Mouse (Mus musculus): Measurements from ENCODE around the gene Fxr1. TPM values are rescaled to one million over a fixed set of nuclear protein-coding genes. Genes with fewer than 3 reads are reported as not detected.
"Not testable (repeated sequence)": the region's sequence is repeated elsewhere in the genome, so short reads cannot be mapped to it uniquely, and the experiment has no call there.

Gene Fxr1
- polyA plus RNA-seq, 1 experiment: 55.9 TPM

DNA sequence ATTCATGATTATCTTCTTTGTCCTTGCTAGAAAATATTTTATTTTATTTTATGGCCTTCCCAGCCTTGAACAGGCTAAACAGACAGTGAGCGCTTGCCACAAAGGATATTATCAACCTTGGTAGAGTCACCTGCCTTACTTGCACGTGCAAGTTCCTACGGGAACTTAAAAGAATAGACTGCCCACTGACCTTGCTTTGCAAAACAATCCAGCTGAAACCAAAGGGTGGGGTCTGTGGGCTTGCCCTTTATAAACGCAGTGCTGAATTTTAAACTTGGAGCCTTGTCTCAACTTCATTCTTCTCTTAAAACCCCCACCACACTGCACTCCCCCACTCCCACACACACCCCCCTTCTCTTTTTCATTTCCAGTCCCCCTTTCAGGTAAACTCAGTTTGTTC lies 12.1 kb upstream of the Fxr1 start:
- TF ChIP-seq CTCF (IDR thresholded peaks at IDR 0.05; ENCODE audit: borderline replicate concordance, extremely low read depth, insufficient read depth, insufficient read length) (no peak), POLR2A (IDR thresholded peaks at IDR 0.05; ENCODE audit: borderline replicate concordance, extremely low read depth, insufficient read depth, insufficient read length, poor library complexity, severe bottlenecking) (no peak)
- DNase-seq (ENCODE audit: low read depth): no peak

DNA sequence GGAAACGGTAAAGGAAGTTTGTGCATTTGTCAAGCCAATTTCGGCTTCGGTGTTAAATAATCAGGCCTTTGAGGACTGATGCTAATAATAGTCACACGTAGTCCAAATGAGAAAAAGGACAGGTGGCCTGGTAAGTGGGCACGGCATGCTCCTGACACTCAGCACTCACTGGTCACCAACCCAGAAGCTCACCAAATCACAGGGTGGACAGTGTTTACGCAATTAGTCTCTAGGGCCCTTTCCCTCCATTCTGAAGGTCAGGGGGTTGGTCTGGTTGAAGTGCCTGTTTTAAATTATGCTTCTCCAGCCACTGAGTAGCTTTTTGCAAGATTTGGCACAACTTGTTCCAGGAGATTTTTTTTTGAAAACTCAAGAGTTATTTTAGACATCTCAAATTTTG lies 11.6 kb upstream of the Fxr1 start:
- no peak for DNase-seq (ENCODE audit: low read depth)
- TF ChIP-seq POLR2A (IDR thresholded peaks at IDR 0.05; ENCODE audit: borderline replicate concordance, extremely low read depth, insufficient read depth, insufficient read length, poor library complexity, severe bottlenecking) (no peak), CTCF (IDR thresholded peaks at IDR 0.05; ENCODE audit: borderline replicate concordance, extremely low read depth, insufficient read depth, insufficient read length) (no peak)

DNA sequence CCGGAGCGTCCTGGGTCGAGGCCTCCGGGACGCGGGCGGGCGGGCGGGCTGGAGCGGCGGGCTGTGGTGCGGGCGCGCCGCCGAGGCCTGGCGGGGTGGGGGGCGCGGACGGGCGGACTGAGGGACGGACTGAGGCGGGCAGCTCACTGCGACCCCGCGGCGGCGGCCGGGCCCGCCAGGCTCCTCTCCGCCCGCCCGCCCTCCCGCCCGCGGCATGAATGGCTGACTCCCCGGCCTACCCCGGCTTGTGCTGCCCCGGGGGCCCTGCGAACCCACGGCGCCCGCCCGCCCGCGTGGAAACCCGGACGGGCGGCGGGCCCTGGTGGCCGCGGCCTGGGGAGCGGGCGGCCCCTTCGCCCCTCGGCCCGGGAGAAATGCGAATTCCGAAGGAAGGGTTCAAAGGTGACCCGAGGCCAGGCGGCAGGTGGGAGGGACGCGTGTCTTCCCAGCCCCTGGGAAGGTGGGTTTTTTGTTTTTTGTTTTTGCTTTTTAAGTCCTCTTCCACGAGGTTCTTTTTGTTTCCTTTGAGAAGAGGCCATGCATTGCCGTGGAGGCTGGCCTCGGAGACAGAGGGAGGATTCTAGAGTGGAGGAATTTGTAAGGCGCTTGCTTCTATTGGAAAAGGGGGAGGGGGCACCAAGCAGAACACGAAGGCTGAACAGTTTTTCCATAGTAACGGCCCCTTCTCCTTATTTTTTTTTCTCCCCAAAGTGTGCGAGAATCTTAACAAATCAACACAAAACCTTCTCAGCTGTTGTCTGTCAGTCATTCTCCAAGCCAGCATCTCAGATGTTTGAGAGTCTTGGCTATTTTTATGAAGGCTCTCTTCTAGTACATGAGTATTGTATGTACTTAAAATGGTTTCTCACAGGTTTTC lies 877 bp downstream of the Fxr1 start:
- TF ChIP-seq POLR2A (IDR thresholded peaks at IDR 0.05; ENCODE audit: borderline replicate concordance, extremely low read depth, insufficient read depth, insufficient read length, poor library complexity, severe bottlenecking) (no peak), CTCF (IDR thresholded peaks at IDR 0.05; ENCODE audit: borderline replicate concordance, extremely low read depth, insufficient read depth, insufficient read length) (no peak)
- peak; percentile 64 for DNase-seq (ENCODE audit: low read depth)

DNA sequence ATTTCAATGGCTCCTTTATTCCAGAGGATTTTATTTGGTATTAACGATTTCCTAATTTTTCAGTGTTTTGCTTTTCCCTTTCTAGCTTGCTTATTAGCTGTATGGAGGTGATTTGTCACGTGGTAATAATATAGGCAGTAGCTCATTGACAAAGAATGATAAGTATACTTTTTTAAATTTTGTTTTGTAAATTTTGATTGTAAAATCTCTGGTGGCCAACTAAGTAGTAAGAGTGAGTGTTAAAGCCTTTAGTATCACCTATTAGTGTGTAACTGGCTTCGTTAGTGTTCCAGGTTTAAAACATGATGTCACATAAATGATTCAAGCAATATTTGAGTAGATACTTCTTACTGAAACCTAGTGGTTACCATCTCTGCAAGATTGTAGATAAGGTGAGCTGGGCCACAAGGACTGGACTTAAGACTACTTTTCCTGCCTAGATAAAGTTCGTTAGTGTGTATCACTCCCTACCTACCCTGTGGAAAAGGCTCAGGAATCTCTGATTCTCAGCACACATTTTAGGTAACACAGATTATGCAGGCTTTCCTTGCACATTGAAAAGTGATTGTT lies 1.6 kb downstream of the Fxr1 start:
- TF ChIP-seq CTCF (IDR thresholded peaks at IDR 0.05; ENCODE audit: borderline replicate concordance, extremely low read depth, insufficient read depth, insufficient read length) (no peak), POLR2A (IDR thresholded peaks at IDR 0.05; ENCODE audit: borderline replicate concordance, extremely low read depth, insufficient read depth, insufficient read length, poor library complexity, severe bottlenecking) (no peak)
- DNase-seq (ENCODE audit: low read depth): no peak

DNA sequence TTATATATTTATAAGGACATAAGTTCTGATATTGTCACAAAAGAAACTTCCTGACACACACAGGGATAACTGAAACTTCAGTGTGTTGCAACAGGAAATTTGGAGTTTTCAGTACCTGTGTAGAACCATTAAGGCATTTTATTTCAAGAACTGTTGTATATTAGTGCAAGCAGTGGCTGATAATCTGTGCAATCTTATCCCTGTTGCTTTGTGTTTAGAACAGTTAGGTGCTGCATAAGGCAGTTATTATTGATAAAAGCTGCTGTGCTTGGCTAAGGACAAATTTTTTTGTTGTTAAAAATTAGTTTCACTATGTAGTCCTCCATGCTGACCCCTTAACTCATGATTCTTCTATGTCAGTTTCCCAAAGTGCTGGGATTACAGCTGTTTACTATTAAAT lies 9.2 kb downstream of the Fxr1 start:
- DNase-seq (ENCODE audit: low read depth): no peak
- TF ChIP-seq CTCF (IDR thresholded peaks at IDR 0.05; ENCODE audit: borderline replicate concordance, extremely low read depth, insufficient read depth, insufficient read length): no peak
- TF ChIP-seq POLR2A (IDR thresholded peaks at IDR 0.05; ENCODE audit: borderline replicate concordance, extremely low read depth, insufficient read depth, insufficient read length, poor library complexity, severe bottlenecking): no peak

DNA sequence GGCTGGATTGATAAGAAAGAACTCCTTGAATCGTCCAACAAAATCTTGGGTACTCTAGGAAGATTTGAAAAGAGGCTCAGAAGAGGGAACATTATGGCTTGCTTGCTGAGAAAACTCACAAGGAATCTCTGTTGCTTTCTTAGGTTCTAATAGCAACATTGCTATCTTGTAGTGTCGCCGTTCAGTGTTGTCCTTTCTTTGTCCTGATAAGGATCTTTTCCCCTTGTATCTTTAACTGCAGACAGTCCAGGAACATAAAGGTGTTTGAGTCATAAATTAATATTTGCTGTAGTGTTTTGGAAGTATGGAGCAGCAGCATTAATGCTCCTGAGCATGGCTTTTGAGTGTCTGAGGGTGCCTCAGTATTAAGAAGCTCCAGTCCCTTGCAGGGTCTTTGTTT lies 10.9 kb downstream of the Fxr1 start:
- DNase-seq (ENCODE audit: low read depth): no peak
- TF ChIP-seq CTCF (IDR thresholded peaks at IDR 0.05; ENCODE audit: borderline replicate concordance, extremely low read depth, insufficient read depth, insufficient read length) (no peak), POLR2A (IDR thresholded peaks at IDR 0.05; ENCODE audit: borderline replicate concordance, extremely low read depth, insufficient read depth, insufficient read length, poor library complexity, severe bottlenecking) (no peak)

DNA sequence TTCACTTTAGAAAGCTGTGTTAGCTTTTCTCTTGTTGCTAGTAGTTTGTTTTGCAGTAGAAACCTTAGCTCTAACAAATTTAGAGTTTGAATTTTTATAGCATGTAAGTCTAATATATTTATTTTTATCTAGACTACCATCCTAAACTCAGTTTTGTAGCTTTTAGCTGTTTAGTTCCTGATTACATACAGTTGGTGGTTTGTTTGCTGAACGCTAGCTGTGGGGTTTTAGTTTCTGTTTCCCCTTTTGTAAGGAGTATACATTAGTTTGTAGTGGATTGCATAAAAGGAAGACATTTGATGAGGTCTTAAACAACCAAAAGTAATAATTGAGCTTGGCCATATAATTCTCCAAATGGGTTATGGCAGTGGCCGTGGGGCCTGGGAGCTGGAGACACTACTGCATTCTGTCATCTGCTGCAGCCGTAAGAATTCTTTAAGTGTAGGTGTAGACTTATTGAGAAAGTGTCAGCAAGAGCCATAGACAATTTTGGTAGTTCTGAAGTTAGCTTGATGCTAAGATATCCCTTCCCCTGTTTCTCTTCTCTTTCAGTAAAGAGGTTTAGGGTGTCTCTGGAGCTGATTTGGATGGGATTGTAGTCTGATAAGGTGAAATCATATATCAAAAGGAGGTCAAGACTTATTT lies 14.1 kb downstream of the Fxr1 start:
- DNase-seq (ENCODE audit: low read depth): no peak
- TF ChIP-seq POLR2A (IDR thresholded peaks at IDR 0.05; ENCODE audit: borderline replicate concordance, extremely low read depth, insufficient read depth, insufficient read length, poor library complexity, severe bottlenecking): no peak
- TF ChIP-seq CTCF (IDR thresholded peaks at IDR 0.05; ENCODE audit: borderline replicate concordance, extremely low read depth, insufficient read depth, insufficient read length): no peak

DNA sequence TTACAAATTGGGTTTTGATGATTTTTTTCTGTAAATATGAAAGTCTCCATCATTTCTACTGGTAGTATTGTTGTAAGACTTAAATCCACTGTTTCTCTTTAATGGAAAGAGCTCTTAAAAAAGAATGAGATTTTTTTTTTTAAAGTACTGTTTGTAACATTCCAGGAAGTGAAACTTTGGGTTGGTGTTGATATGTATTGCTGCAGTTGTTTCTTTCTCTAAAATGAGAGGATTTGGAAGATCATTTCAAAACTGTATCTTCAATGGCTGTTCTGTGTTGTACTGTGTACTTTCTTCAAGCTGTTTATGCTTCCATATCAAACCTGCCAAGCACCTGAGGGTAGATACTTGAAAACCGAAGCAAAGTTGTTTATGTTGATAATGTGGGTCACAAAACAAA lies 15.1 kb downstream of the Fxr1 start:
- DNase-seq (ENCODE audit: low read depth): no peak
- TF ChIP-seq CTCF (IDR thresholded peaks at IDR 0.05; ENCODE audit: borderline replicate concordance, extremely low read depth, insufficient read depth, insufficient read length) (no peak), POLR2A (IDR thresholded peaks at IDR 0.05; ENCODE audit: borderline replicate concordance, extremely low read depth, insufficient read depth, insufficient read length, poor library complexity, severe bottlenecking) (no peak)

DNA sequence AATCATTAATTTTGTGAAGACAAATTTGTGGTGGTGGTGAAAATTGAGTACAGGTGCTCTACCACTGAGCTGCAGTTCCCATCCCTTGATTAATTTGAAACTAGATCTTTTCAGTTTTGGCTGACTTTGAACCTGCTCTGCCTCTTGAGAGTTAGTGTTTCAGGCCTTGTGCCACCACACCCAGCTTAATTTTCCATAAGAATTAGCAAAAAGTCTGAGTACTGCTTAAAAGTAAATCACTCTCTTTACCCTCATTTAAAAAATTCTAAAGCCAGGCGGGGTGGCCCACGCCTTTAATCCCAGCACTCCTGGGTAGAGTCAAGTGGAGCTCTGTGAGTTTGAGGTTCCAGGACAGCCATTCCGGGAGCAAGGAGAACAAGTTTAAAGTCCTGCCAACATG lies 16.0 kb downstream of the Fxr1 start:
- DNase-seq (ENCODE audit: low read depth): no peak
- TF ChIP-seq CTCF (IDR thresholded peaks at IDR 0.05; ENCODE audit: borderline replicate concordance, extremely low read depth, insufficient read depth, insufficient read length): no peak
- no peak for TF ChIP-seq POLR2A (IDR thresholded peaks at IDR 0.05; ENCODE audit: borderline replicate concordance, extremely low read depth, insufficient read depth, insufficient read length, poor library complexity, severe bottlenecking)

DNA sequence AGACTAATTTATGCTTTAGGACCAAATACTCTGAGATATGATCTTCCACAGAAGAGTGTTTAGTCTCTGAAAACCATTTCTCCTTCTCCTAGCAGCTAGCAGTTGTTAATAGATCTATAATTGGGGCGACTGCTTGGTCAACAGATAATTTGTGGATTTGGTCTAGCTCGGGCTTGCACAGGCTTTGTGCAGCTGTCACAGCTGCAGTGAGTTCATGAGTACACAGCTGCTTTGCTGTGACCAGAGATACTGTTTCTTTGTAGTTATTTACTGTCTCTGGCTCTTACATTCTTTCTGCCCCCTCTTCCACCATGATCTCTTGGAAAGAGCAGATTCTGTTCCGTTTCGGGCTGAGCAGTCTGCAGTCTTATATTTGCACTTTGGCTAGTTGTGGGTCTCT lies 22.2 kb downstream of the Fxr1 start:
- DNase-seq (ENCODE audit: low read depth): no peak
- TF ChIP-seq CTCF (IDR thresholded peaks at IDR 0.05; ENCODE audit: borderline replicate concordance, extremely low read depth, insufficient read depth, insufficient read length): no peak
- TF ChIP-seq POLR2A (IDR thresholded peaks at IDR 0.05; ENCODE audit: borderline replicate concordance, extremely low read depth, insufficient read depth, insufficient read length, poor library complexity, severe bottlenecking): no peak

DNA sequence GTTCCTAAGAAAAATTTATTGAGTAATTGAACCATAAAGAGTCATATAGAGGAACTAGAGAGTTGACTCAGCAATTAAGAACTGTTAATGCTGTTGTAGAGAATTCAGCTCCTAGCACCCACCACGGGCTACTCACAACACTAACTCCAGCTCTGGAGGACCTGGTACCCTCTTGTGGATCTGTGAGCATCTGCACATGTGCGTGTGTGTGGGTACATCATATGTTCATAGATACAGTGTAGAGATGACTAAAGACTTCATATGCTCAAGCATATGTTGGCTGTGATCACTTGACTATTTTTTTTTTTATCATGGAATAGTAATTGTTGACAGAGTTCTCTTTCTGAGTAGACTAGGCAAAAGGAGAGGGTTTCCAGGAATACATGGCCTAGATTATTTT lies 42.6 kb downstream of the Fxr1 start:
- no peak for DNase-seq (ENCODE audit: low read depth)
- no peak for TF ChIP-seq CTCF (IDR thresholded peaks at IDR 0.05; ENCODE audit: borderline replicate concordance, extremely low read depth, insufficient read depth, insufficient read length)
- no peak for TF ChIP-seq POLR2A (IDR thresholded peaks at IDR 0.05; ENCODE audit: borderline replicate concordance, extremely low read depth, insufficient read depth, insufficient read length, poor library complexity, severe bottlenecking)

DNA sequence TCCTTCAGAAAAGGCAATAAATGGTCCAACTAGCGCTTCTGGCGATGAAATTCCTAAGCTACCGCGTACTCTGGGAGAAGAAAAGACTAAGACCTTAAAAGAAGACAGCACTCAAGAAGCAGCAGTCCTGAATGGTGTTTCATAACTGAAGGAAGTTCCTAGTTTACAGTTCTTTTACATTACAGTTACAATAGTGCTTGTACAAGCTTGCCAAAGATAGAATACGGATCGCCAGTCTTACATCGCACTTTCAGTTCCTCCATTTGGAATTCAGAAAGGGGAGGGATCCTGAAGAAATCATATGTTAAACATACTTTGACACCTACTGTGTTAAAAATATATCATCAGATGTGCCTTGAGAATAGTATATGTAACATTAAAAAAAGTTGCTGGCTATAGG lies 49.2 kb downstream of the Fxr1 start:
- DNase-seq (ENCODE audit: low read depth): not testable (repeated sequence)

Measured in brain, embryonic 14.5 days (tissue).